9 mouse cellular contexts compared by ENCODE assay signal in the genomic region with DNA sequence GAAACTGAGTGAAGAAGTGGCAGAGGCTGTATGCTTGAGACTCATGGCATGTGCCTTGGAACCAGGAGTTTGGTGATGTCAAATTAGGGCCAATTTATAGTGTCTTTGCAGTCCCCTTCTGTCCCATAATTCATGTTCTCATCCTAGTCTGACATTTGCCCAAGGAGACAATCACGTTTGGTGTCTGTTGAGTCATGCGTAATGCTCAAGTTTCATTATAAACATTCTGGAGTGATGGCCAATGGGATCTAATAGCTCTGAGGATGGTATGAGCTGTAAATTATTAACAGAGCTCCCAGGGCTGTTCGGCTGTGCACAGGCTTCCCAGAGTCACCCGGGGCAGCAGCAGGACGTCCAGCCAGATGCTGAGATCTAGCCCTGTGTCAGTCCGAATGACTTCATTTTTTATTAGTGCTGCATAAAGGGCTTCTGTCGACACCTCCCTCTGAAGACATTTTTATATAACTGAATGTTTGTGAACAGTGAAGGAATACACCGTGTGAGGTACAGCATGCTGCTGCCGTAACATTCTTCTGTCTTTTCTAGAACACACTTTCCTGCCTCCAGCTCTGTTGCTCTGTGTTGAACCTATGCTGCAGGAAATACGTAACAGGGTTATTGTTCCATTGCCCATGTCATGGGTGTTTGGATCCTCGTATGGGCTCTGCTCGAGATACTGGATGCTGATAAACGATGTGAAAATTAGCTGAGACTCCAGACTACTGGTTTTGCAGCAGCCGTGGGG.
DNase-seq lines count a peak whose midpoint lies in the region; ATAC-seq lines count a peak whose summit lies in the region.
"Had no signal": no experiment of that assay in that cellular context is flagged by ENCODE, and none has a peak within 500 bp of the region (broad histone marks: within the 10 kb centered on the region; RNA-seq: fewer than 3 reads in every experiment).

No protein-coding gene starts in this region.

- ATAC-seq in frontal cortex, adult (ENCODE audit: low TSS enrichment), result no peak

- DNase-seq in Muller cell, postnatal 12 days (ENCODE audit: inconsistent ontology term), result peak; percentile 18
- DNase-seq in embryo, embryonic 11 days, result peak; percentile 61
- DNase-seq in kidney, adult 9 months, result peak; percentile 41
- peak; percentile 63 for DNase-seq in mesoderm, embryonic 11.5 days (ENCODE audit: low read depth, low spot score)
- no peak for DNase-seq in layer of hippocampus, postnatal 25 days (ENCODE audit: extremely low spot score in 1 of 2, low spot score in 1 of 2)
- DNase-seq in MN1 (ENCODE audit: low spot score), result no peak
- DNase-seq: right cerebral cortex, postnatal 14 days; thymus, postnatal 4 days had no signal

Comparison
In these comparisons a context has a peak if more than half of its experiments do, and no peak if none do; other contexts are left out.
1. DNase-seq: peak in Muller cell, postnatal 12 days (single experiment), embryo, embryonic 11 days (single experiment), kidney, adult 9 months (single experiment) and mesoderm, embryonic 11.5 days (single experiment); none in layer of hippocampus, postnatal 25 days (0 of 2) and MN1 (single experiment).